ENCODE assay signal across 8 mouse cellular contexts in genomic region chr7:100663190-100663589, GRCm38 (mm10). TPM values are rescaled to one million over a fixed set of nuclear protein-coding genes. Genes with fewer than 3 reads are reported as not detected.
DNase-seq lines count a peak whose midpoint lies in the region; ATAC-seq lines count a peak whose summit lies in the region.

No protein-coding gene starts in this region.

- no peaks in the 10 kb centered on the region for H3K9me3 ChIP-seq in intestine, embryonic 16.5 days (ENCODE audit: control insufficient read depth, low read length)
- H3K9me3 ChIP-seq in midbrain, embryonic 11.5 days (ENCODE audit: control insufficient read depth, low read length) = no peaks in the 10 kb centered on the region

- intact Hi-C loops in left cerebral cortex, postnatal 36 days (cut with DNase I) = no loop called here

- peaks cover 6% of the 10 kb centered on the region for H3K4me1 ChIP-seq in intestine, embryonic 16.5 days (ENCODE audit: control insufficient read depth, insufficient read depth, low read length)
- H3K4me1 ChIP-seq in midbrain, embryonic 11.5 days (ENCODE audit: control insufficient read depth, insufficient read depth, low read length) = peaks cover 13% of the 10 kb centered on the region

- H3K27me3 ChIP-seq in intestine, embryonic 16.5 days (replicated peaks; ENCODE audit: control insufficient read depth, insufficient read depth, low read length) = no peaks in the 10 kb centered on the region
- no peaks in the 10 kb centered on the region for H3K27me3 ChIP-seq in midbrain, embryonic 11.5 days (ENCODE audit: control insufficient read depth, insufficient read depth, low read length)

- peak; percentile 76 to 80 for DNase-seq in adrenal gland, adult 18-20 months (ENCODE audit: low spot score in 2 of 2)
- DNase-seq in embryo, embryonic 11.5 days (ENCODE audit: low read depth, low spot score) = peak; percentile 87
- DNase-seq in gastrocnemius, postnatal 4 days (ENCODE audit: low spot score in 2 of 2) = peak; percentile 82 to 96
- DNase-seq in left cerebral cortex, postnatal 36 days (ENCODE audit: low spot score in 2 of 2) = peak; percentile 78 to 80
- peak; percentile 99 for DNase-seq in midbrain, embryonic 11.5 days (ENCODE audit: low spot score, missing footprints)
- peak; percentile 88 for DNase-seq in right cerebral cortex, postnatal 4 days
- DNase-seq in yolk sac, embryonic 10.5 days (ENCODE audit: low spot score) = peak; percentile 81

- H3K4me3 ChIP-seq in intestine, embryonic 16.5 days (ENCODE audit: low read length) = peak overlapping the region; percentile 12; the same call in 1 of the 2 replicates
- H3K4me3 ChIP-seq in midbrain, embryonic 11.5 days (ENCODE audit: low read depth, low read length) = no peak overlapping the region

- peak overlapping the region; percentile 32 for H3K4me2 ChIP-seq in intestine, embryonic 16.5 days (ENCODE audit: low read depth, low read length)
- H3K4me2 ChIP-seq in midbrain, embryonic 11.5 days = peak overlapping the region; percentile 26; the same call in 1 of the 2 replicates

- WGBS in intestine, embryonic 16.5 days = 1% methylated on average over 13 of the region's 13 CpGs
- WGBS in midbrain, embryonic 11.5 days = 4% methylated on average over 13 of the region's 13 CpGs

- H3K27ac ChIP-seq in intestine, embryonic 16.5 days (ENCODE audit: low read length) = peak overlapping the region; percentile 76
- no peak overlapping the region for H3K27ac ChIP-seq in midbrain, embryonic 11.5 days (ENCODE audit: low read depth, low read length)

- H3K9ac ChIP-seq in intestine, embryonic 16.5 days (ENCODE audit: low read depth, low read length) = peak overlapping the region; percentile 38; the same call in 1 of the 2 replicates
- H3K9ac ChIP-seq in midbrain, embryonic 11.5 days (ENCODE audit: low read length) = peak overlapping the region; percentile 41; the same call in 1 of the 2 replicates

- H3K36me3 ChIP-seq in intestine, embryonic 16.5 days (ENCODE audit: control insufficient read depth, insufficient read depth, low read length) = no peaks in the 10 kb centered on the region
- H3K36me3 ChIP-seq in midbrain, embryonic 11.5 days (ENCODE audit: control insufficient read depth, insufficient read depth, low read length) = no peaks in the 10 kb centered on the region

- peak; percentile 90 for ATAC-seq in intestine, embryonic 16.5 days
- ATAC-seq in midbrain, embryonic 11.5 days (ENCODE audit: low FRiP score) = peak; percentile 87

RNA-seq across cellular contexts. Expression of gene Plekhb1, which starts 1.0 kb away (rescaled TPM):
- 1 to 10 TPM; 2.9 to 5.2 TPM for total RNA-seq in adrenal gland, adult 18-20 months (2021)
- 10 to 100 TPM; 18.0 to 21.6 TPM for total RNA-seq in gastrocnemius, postnatal 4 days (2021)
- polyA plus RNA-seq in intestine, embryonic 16.5 days (2015; fragmentation: Nextera tagmentation; extraction: Ambion mirVana) = 15.1 and 15.8 TPM in 2 replicates
- total RNA-seq in left cerebral cortex, postnatal 36 days (2021) = 100 to 1,000 TPM; 131 to 184 TPM
- polyA plus RNA-seq in midbrain, embryonic 11.5 days (2014; fragmentation: Nextera tagmentation; extraction: Ambion mirVana) = 3.6 and 4.3 TPM in 2 replicates

RNA-seq across cellular contexts. Expression of gene Fam168a, which starts 43.2 kb away (rescaled TPM):
- 10 to 100 TPM; 48.1 to 48.4 TPM for total RNA-seq in adrenal gland, adult 18-20 months (2021)
- total RNA-seq in gastrocnemius, postnatal 4 days (2021) = 10 to 100 TPM; 65.7 to 67.8 TPM
- polyA plus RNA-seq in intestine, embryonic 16.5 days (2015; fragmentation: Nextera tagmentation; extraction: Ambion mirVana) = 21.2 and 24.9 TPM in 2 replicates
- total RNA-seq in left cerebral cortex, postnatal 36 days (2021) = 100 to 1,000 TPM; 240 to 242 TPM
- 34.8 and 36.3 TPM in 2 replicates for polyA plus RNA-seq in midbrain, embryonic 11.5 days (2014; fragmentation: Nextera tagmentation; extraction: Ambion mirVana)

RNA-seq across cellular contexts. Expression of gene Mrpl48, which starts 55.1 kb away (rescaled TPM):
- total RNA-seq in adrenal gland, adult 18-20 months (2021) = 10 to 100 TPM; 53.7 to 73.3 TPM
- 10 to 100 TPM; 60.1 to 67.2 TPM for total RNA-seq in gastrocnemius, postnatal 4 days (2021)
- 85.9 and 89.2 TPM in 2 replicates for polyA plus RNA-seq in intestine, embryonic 16.5 days (2015; fragmentation: Nextera tagmentation; extraction: Ambion mirVana)
- 10 to 100 TPM; 65.4 to 75.2 TPM for total RNA-seq in left cerebral cortex, postnatal 36 days (2021)
- 62.9 and 70.2 TPM in 2 replicates for polyA plus RNA-seq in midbrain, embryonic 11.5 days (2014; fragmentation: Nextera tagmentation; extraction: Ambion mirVana)

RNA-seq across cellular contexts. Expression of gene Rab6a, which starts 56.0 kb away (rescaled TPM):
- 10 to 100 TPM; 81.1 to 81.4 TPM for total RNA-seq in adrenal gland, adult 18-20 months (2021)
- total RNA-seq in gastrocnemius, postnatal 4 days (2021) = 10 to 100 TPM; 74.5 to 88.0 TPM
- polyA plus RNA-seq in intestine, embryonic 16.5 days (2015; fragmentation: Nextera tagmentation; extraction: Ambion mirVana) = 85.7 and 89.7 TPM in 2 replicates
- total RNA-seq in left cerebral cortex, postnatal 36 days (2021) = 100 to 1,000 TPM; 395 to 423 TPM
- polyA plus RNA-seq in midbrain, embryonic 11.5 days (2014; fragmentation: Nextera tagmentation; extraction: Ambion mirVana) = 180 and 198 TPM in 2 replicates

Comparison
In these comparisons a context has a peak if more than half of its experiments do, and no peak if none do; other contexts are left out.
1. RNA of gene Plekhb1, which starts 1.0 kb away (total RNA-seq): 131 to 184 TPM in left cerebral cortex, postnatal 36 days; 18.0 to 21.6 TPM in gastrocnemius, postnatal 4 days and 2.9 to 5.2 TPM in adrenal gland, adult 18-20 months; every median in the first group is over 4 times any median in the second.
2. Peak in every context shown above with its lines, with median percentiles within 50 percentile points of each other: DNase-seq.